Mouse (Mus musculus) kidney, postnatal 36 days (tissue): ENCODE measurements around the gene Tomm40.
"Not testable (repeated sequence)": the region's sequence is repeated elsewhere in the genome, so short reads cannot be mapped to it uniquely, and the experiment has no call there.

Source experiments
- DNase-seq, 2 experiments: peaks; one replicate each; pipeline ENCODE4 v3.0.0; 2021 to 2022; ENCODE audit warnings: mixed read lengths in 2 of 2

Gene Tomm40

GRCm38 (mm10) chr7:19704475-19704874 lies 10.8 kb downstream of the Tomm40 start:
- no peak for DNase-seq

- DNase-seq = no peak
Observed at GRCm38 (mm10) chr7:19702859-19703555, 12.2 kb downstream of the Tomm40 start.

GRCm38 (mm10) chr7:19701069-19701761 lies 14.0 kb downstream of the Tomm40 start:
- peak; percentile 88 to 93 for DNase-seq

GRCm38 (mm10) chr7:19700299-19701068 lies 14.8 kb downstream of the Tomm40 start:
- no peak for DNase-seq

- DNase-seq = no peak
Observed at GRCm38 (mm10) chr7:19699827-19700148, 15.4 kb downstream of the Tomm40 start.

GRCm38 (mm10) chr7:19698907-19699826 lies 16.1 kb downstream of the Tomm40 start, which contains the start of gene Apoe:
TSS of gene Apoe (minus strand) at chr7:19699188.
- peak; percentile 67 to 81 for DNase-seq

- DNase-seq = peak; percentile 45 to 66
Observed at GRCm38 (mm10) chr7:19697949-19698906, 17.0 kb downstream of the Tomm40 start.

GRCm38 (mm10) chr7:19696336-19696873 lies 18.8 kb downstream of the Tomm40 start:
- DNase-seq = no peak

- DNase-seq = no peak
Observed at GRCm38 (mm10) chr7:19695881-19696280, 19.4 kb downstream of the Tomm40 start.

- DNase-seq = no peak
Observed at GRCm38 (mm10) chr7:19695213-19695594, 20.0 kb downstream of the Tomm40 start.

GRCm38 (mm10) chr7:19694336-19695212 lies 20.7 kb downstream of the Tomm40 start:
- no peak for DNase-seq

- DNase-seq = peak; percentile 56 to 64
Observed at GRCm38 (mm10) chr7:19693421-19693820, 21.8 kb downstream of the Tomm40 start.

- peak in 1 of 2 experiments; percentile 48 for DNase-seq
Observed at GRCm38 (mm10) chr7:19691873-19692865, 23.1 kb downstream of the Tomm40 start, which contains the start of gene Apoc1. TSS of gene Apoc1 (minus strand) at chr7:19692660.

GRCm38 (mm10) chr7:19691434-19691833 lies 23.8 kb downstream of the Tomm40 start:
- no peak for DNase-seq

GRCm38 (mm10) chr7:19690845-19691244 lies 24.4 kb downstream of the Tomm40 start:
- DNase-seq = no peak

- no peak for DNase-seq
Observed at GRCm38 (mm10) chr7:19688611-19689010, 26.6 kb downstream of the Tomm40 start.

- DNase-seq = no peak
Observed at GRCm38 (mm10) chr7:19688101-19688500, 27.1 kb downstream of the Tomm40 start.

- not testable (repeated sequence) for DNase-seq
Observed at GRCm38 (mm10) chr7:19686927-19687583, 28.2 kb downstream of the Tomm40 start.
